Mouse (Mus musculus): Measurements from ENCODE around the gene Nrap. TPM values are rescaled to one million over a fixed set of nuclear protein-coding genes. Genes with fewer than 3 reads are reported as not detected.

Nrap gene
- 0.22 TPM in 2 replicates for polyA plus RNA-seq (2015; fragmentation: Nextera tagmentation; extraction: Ambion mirVana)

- Histone ChIP-seq H3K9me3 (ENCODE audit: control insufficient read depth) (no peaks in the 10 kb centered on the region), H3K27ac (ENCODE audit: low read depth, low read length) (peak within 1 kb of the TSS; percentile 54; the same call in 1 of the 2 replicates), H3K27me3 (replicated peaks; ENCODE audit: control insufficient read depth, insufficient read depth, low read length) (no peaks in the 10 kb centered on the region), H3K4me2 (replicated peaks; ENCODE audit: low read depth) (no peak within 1 kb of the TSS), H3K4me1 (replicated peaks; ENCODE audit: control insufficient read depth, insufficient read depth, low read length) (peaks cover 8% of the 10 kb centered on the region; the same call in 1 of the 2 replicates), H3K9ac (ENCODE audit: low read depth, low read length) (no peak within 1 kb of the TSS), H3K36me3 (ENCODE audit: control insufficient read depth, insufficient read depth) (no peaks in the 10 kb centered on the region), H3K4me3 (ENCODE audit: low read depth, low read length) (no peak within 1 kb of the TSS)
- 92% methylated on average over 11 of the region's 11 CpGs for WGBS
- no peak for TF ChIP-seq CTCF (IDR thresholded peaks at IDR 0.05; ENCODE audit: low read depth)
- ATAC-seq, result no peak
Observed at GRCm38 (mm10) chr19:56389879-56390278, at the start of gene Nrap. Gene Nrap (minus strand): TSS chr19:56390037.

- Histone ChIP-seq H3K36me3 (ENCODE audit: control insufficient read depth, insufficient read depth) (peaks cover 63% of the 10 kb centered on the region), H3K9me3 (ENCODE audit: control insufficient read depth) (no peaks in the 10 kb centered on the region), H3K27me3 (replicated peaks; ENCODE audit: control insufficient read depth, insufficient read depth, low read length) (no peaks in the 10 kb centered on the region), H3K4me2 (replicated peaks; ENCODE audit: low read depth) (no peak overlapping the region), H3K9ac (ENCODE audit: low read depth, low read length) (no peak overlapping the region), H3K4me1 (replicated peaks; ENCODE audit: control insufficient read depth, insufficient read depth, low read length) (no peaks in the 10 kb centered on the region), H3K27ac (ENCODE audit: low read depth, low read length) (no peak overlapping the region), H3K4me3 (ENCODE audit: low read depth, low read length) (no peak overlapping the region)
- ATAC-seq, result peak; percentile 56; the same call in 1 of the 2 replicates
- TF ChIP-seq CTCF (IDR thresholded peaks at IDR 0.05; ENCODE audit: low read depth), result no peak
- WGBS, result 42% methylated on average over 6 of the region's 6 CpGs
Observed at GRCm38 (mm10) chr19:56439072-56439434, 49.2 kb upstream of the Nrap start.

- Histone ChIP-seq H3K4me2 (replicated peaks; ENCODE audit: low read depth) (no peak overlapping the region), H3K27ac (ENCODE audit: low read depth, low read length) (peak overlapping the region; percentile 68), H3K27me3 (replicated peaks; ENCODE audit: control insufficient read depth, insufficient read depth, low read length) (no peaks in the 10 kb centered on the region), H3K9ac (ENCODE audit: low read depth, low read length) (no peak overlapping the region), H3K4me3 (ENCODE audit: low read depth, low read length) (no peak overlapping the region), H3K36me3 (ENCODE audit: control insufficient read depth, insufficient read depth) (peaks cover 68% of the 10 kb centered on the region), H3K4me1 (replicated peaks; ENCODE audit: control insufficient read depth, insufficient read depth, low read length) (no peaks in the 10 kb centered on the region), H3K9me3 (ENCODE audit: control insufficient read depth) (no peaks in the 10 kb centered on the region)
- 54% methylated on average over 7 of the region's 7 CpGs for WGBS
- ATAC-seq, result no peak
- TF ChIP-seq CTCF (IDR thresholded peaks at IDR 0.05; ENCODE audit: low read depth), result no peak
Observed at GRCm38 (mm10) chr19:56438357-56439071, 48.7 kb upstream of the Nrap start.

- no peak overlapping the region for H3K4me2 ChIP-seq (replicated peaks; ENCODE audit: low read depth)
- no peaks in the 10 kb centered on the region for H3K4me1 ChIP-seq (replicated peaks; ENCODE audit: control insufficient read depth, insufficient read depth, low read length)
- ATAC-seq, result no peak
- no peak overlapping the region for H3K9ac ChIP-seq (ENCODE audit: low read depth, low read length)
- no peaks in the 10 kb centered on the region for H3K9me3 ChIP-seq (ENCODE audit: control insufficient read depth)
- H3K36me3 ChIP-seq (ENCODE audit: control insufficient read depth, insufficient read depth), result peaks cover 77% of the 10 kb centered on the region
- WGBS, result 86% methylated on average over 13 of the region's 13 CpGs
- no peak overlapping the region for H3K27ac ChIP-seq (ENCODE audit: low read depth, low read length)
- H3K27me3 ChIP-seq (replicated peaks; ENCODE audit: control insufficient read depth, insufficient read depth, low read length), result no peaks in the 10 kb centered on the region
- TF ChIP-seq CTCF (IDR thresholded peaks at IDR 0.05; ENCODE audit: low read depth), result no peak
- H3K4me3 ChIP-seq (ENCODE audit: low read depth, low read length), result no peak overlapping the region
Observed at GRCm38 (mm10) chr19:56436380-56436779, 46.5 kb upstream of the Nrap start.

GRCm38 (mm10) chr19:56433581-56433980 is 43.7 kb upstream of the Nrap start:
- no peak for ATAC-seq
- no peak for TF ChIP-seq CTCF (IDR thresholded peaks at IDR 0.05; ENCODE audit: low read depth)
- Histone ChIP-seq H3K9ac (ENCODE audit: low read depth, low read length) (no peak overlapping the region), H3K4me2 (replicated peaks; ENCODE audit: low read depth) (no peak overlapping the region), H3K4me3 (ENCODE audit: low read depth, low read length) (no peak overlapping the region), H3K36me3 (ENCODE audit: control insufficient read depth, insufficient read depth) (peaks cover 60% of the 10 kb centered on the region), H3K27ac (ENCODE audit: low read depth, low read length) (no peak overlapping the region), H3K4me1 (replicated peaks; ENCODE audit: control insufficient read depth, insufficient read depth, low read length) (no peaks in the 10 kb centered on the region), H3K9me3 (ENCODE audit: control insufficient read depth) (no peaks in the 10 kb centered on the region), H3K27me3 (replicated peaks; ENCODE audit: control insufficient read depth, insufficient read depth, low read length) (no peaks in the 10 kb centered on the region)
- WGBS, result 92% methylated on average over 7 of the region's 7 CpGs

GRCm38 (mm10) chr19:56432706-56433105 is 42.9 kb upstream of the Nrap start:
- Histone ChIP-seq H3K9ac (ENCODE audit: low read depth, low read length) (no peak overlapping the region), H3K4me1 (replicated peaks; ENCODE audit: control insufficient read depth, insufficient read depth, low read length) (no peaks in the 10 kb centered on the region), H3K36me3 (ENCODE audit: control insufficient read depth, insufficient read depth) (peaks cover 55% of the 10 kb centered on the region), H3K4me2 (replicated peaks; ENCODE audit: low read depth) (no peak overlapping the region), H3K27me3 (replicated peaks; ENCODE audit: control insufficient read depth, insufficient read depth, low read length) (no peaks in the 10 kb centered on the region), H3K27ac (ENCODE audit: low read depth, low read length) (no peak overlapping the region), H3K4me3 (ENCODE audit: low read depth, low read length) (no peak overlapping the region), H3K9me3 (ENCODE audit: control insufficient read depth) (no peaks in the 10 kb centered on the region)
- ATAC-seq, result no peak
- WGBS, result 76% methylated on average over 10 of the region's 10 CpGs
- TF ChIP-seq CTCF (IDR thresholded peaks at IDR 0.05; ENCODE audit: low read depth), result no peak
